Comparison of ENCODE assay signal across 9 mouse cellular contexts in genomic region chr5:116744389-116744788, GRCm38 (mm10).
DNase-seq lines count a peak whose midpoint lies in the region; ATAC-seq lines count a peak whose summit lies in the region.
"Had no signal": no experiment of that assay in that cellular context is flagged by ENCODE, and none has a peak within 500 bp of the region (broad histone marks: within the 10 kb centered on the region; RNA-seq: fewer than 3 reads in every experiment).

No protein-coding gene starts in this region.

- WGBS in intestine, embryonic 14.5 days, result 13% methylated on average over 10 of the region's 10 CpGs
- 15% methylated on average over 10 of the region's 10 CpGs for WGBS in intestine, embryonic 16.5 days
- WGBS in hindbrain, embryonic 16.5 days, result 26% methylated on average over 10 of the region's 10 CpGs

- H3K4me1 ChIP-seq in intestine, embryonic 14.5 days (replicated peaks; ENCODE audit: control insufficient read depth, insufficient read depth, low read length), result peaks cover 5% of the 10 kb centered on the region; the same call in 1 of the 2 replicates
- H3K4me1 ChIP-seq in intestine, embryonic 16.5 days (ENCODE audit: control insufficient read depth, insufficient read depth, low read length), result no peaks in the 10 kb centered on the region
- H3K4me1 ChIP-seq in hindbrain, embryonic 16.5 days (ENCODE audit: control insufficient read depth, insufficient read depth, low read depth, low read length), result no peaks in the 10 kb centered on the region; the same call in 1 of the 2 replicates

- no peaks in the 10 kb centered on the region for H3K36me3 ChIP-seq in intestine, embryonic 14.5 days (ENCODE audit: control insufficient read depth, insufficient read depth, low read length)
- H3K36me3 ChIP-seq in intestine, embryonic 16.5 days (ENCODE audit: control insufficient read depth, insufficient read depth, low read length), result no peaks in the 10 kb centered on the region
- H3K36me3 ChIP-seq in hindbrain, embryonic 16.5 days (ENCODE audit: control insufficient read depth, insufficient read depth, low read length), result no peaks in the 10 kb centered on the region

- H3K27ac ChIP-seq in intestine, embryonic 14.5 days (ENCODE audit: low read depth), result no peak overlapping the region
- no peak overlapping the region for H3K27ac ChIP-seq in intestine, embryonic 16.5 days (ENCODE audit: low read length)
- no peak overlapping the region for H3K27ac ChIP-seq in hindbrain, embryonic 16.5 days (ENCODE audit: low read depth, low read length)

- H3K4me3 ChIP-seq in intestine, embryonic 14.5 days (ENCODE audit: low read depth, low read length), result no peak overlapping the region
- no peak overlapping the region for H3K4me3 ChIP-seq in intestine, embryonic 16.5 days (ENCODE audit: low read length)
- no peak overlapping the region for H3K4me3 ChIP-seq in hindbrain, embryonic 16.5 days (ENCODE audit: low read length)

- peak; percentile 54 for DNase-seq in intestine, embryonic 14.5 days (ENCODE audit: low spot score)
- DNase-seq in Muller cell, postnatal 12 days (ENCODE audit: inconsistent ontology term), result peak; percentile 21
- DNase-seq in adrenal gland, postnatal 25 days, result peak; percentile 72
- no peak for DNase-seq in urinary bladder, postnatal 36 days (ENCODE audit: low spot score in 2 of 2)
- DNase-seq in liver, result no peak
- DNase-seq: lung, embryonic 14.5 days had no signal

- ATAC-seq in intestine, embryonic 14.5 days (replicated peaks; ENCODE audit: low FRiP score, low TSS enrichment, low read depth), result no peak
- ATAC-seq in intestine, embryonic 16.5 days, result no peak
- ATAC-seq in hindbrain, embryonic 16.5 days, result peak; percentile 64
- ATAC-seq in frontal cortex, adult (ENCODE audit: low TSS enrichment), result no peak

- no peaks in the 10 kb centered on the region for H3K9me3 ChIP-seq in intestine, embryonic 14.5 days (ENCODE audit: control insufficient read depth, low read length)
- H3K9me3 ChIP-seq in intestine, embryonic 16.5 days (ENCODE audit: control insufficient read depth, low read length), result no peaks in the 10 kb centered on the region
- H3K9me3 ChIP-seq in hindbrain, embryonic 16.5 days (ENCODE audit: control insufficient read depth, low read length), result no peaks in the 10 kb centered on the region

- no peaks in the 10 kb centered on the region for H3K27me3 ChIP-seq in intestine, embryonic 14.5 days (replicated peaks; ENCODE audit: control insufficient read depth, insufficient read depth, low read length)
- no peaks in the 10 kb centered on the region for H3K27me3 ChIP-seq in intestine, embryonic 16.5 days (replicated peaks; ENCODE audit: control insufficient read depth, insufficient read depth, low read length)
- H3K27me3 ChIP-seq in hindbrain, embryonic 16.5 days (replicated peaks; ENCODE audit: control insufficient read depth, insufficient read depth, low read length), result no peaks in the 10 kb centered on the region

- H3K4me2 ChIP-seq in intestine, embryonic 14.5 days (ENCODE audit: low read length), result no peak overlapping the region
- no peak overlapping the region for H3K4me2 ChIP-seq in intestine, embryonic 16.5 days (ENCODE audit: low read depth, low read length)
- H3K4me2 ChIP-seq in hindbrain, embryonic 16.5 days (ENCODE audit: low read length), result no peak overlapping the region
- H3K4me2 ChIP-seq: lung, embryonic 14.5 days had no signal

- H3K9ac ChIP-seq in intestine, embryonic 14.5 days (ENCODE audit: low read length), result no peak overlapping the region
- no peak overlapping the region for H3K9ac ChIP-seq in intestine, embryonic 16.5 days (ENCODE audit: low read depth, low read length)
- H3K9ac ChIP-seq in hindbrain, embryonic 16.5 days (ENCODE audit: low read depth, low read length), result no peak overlapping the region
- H3K9ac ChIP-seq: lung, embryonic 14.5 days had no signal

Comparison
In these comparisons a context has a peak if more than half of its experiments do, and no peak if none do; other contexts are left out.
1. DNase-seq: peak in intestine, embryonic 14.5 days (single experiment), Muller cell, postnatal 12 days (single experiment) and adrenal gland, postnatal 25 days (single experiment); none in urinary bladder, postnatal 36 days (0 of 2) and liver (single experiment).